Mouse (Mus musculus) MEL (cell line): Measurements from ENCODE around the gene F930015N05Rik.
A peak's percentile ranks its signal among the peaks of the same experiment; 100 is the strongest.

ENCODE experiments used
- CTCF ChIP-seq, 3 experiments: IDR thresholded peaks in 2 of 3; conservative IDR thresholded peaks in 1 of 3; 2 replicates each; pipeline ENCODE4 v1.5.1; 2011 to 2012; ENCODE audit warnings: low read length in 3 of 3, low read depth in 2 of 3, mild to moderate bottlenecking in 2 of 3, improper control_type of control experiment in 1 of 3, inconsistent platforms in 1 of 3, mixed read lengths in 1 of 3, moderate library complexity in 1 of 3; ENCODE audit not compliant: control insufficient read depth in 1 of 3, insufficient read depth in 1 of 3, poor library complexity in 1 of 3, severe bottlenecking in 1 of 3
- EP300 ChIP-seq, 2 experiments: IDR thresholded peaks; 2 replicates each; pipeline ENCODE4 v1.6.1; 2011; ENCODE audit warnings: improper control_type of control experiment in 2 of 2, low read length in 2 of 2, low read depth in 1 of 2, mild to moderate bottlenecking in 1 of 2
- ETS1 ChIP-seq: IDR thresholded peaks from 2 replicates; pipeline ENCODE4 v1.6.1; 2012; ENCODE audit warnings: low read depth, mild to moderate bottlenecking, inconsistent platforms, low read length, improper control_type of control experiment, moderate library complexity
- GATA1 ChIP-seq: IDR thresholded peaks from 2 replicates; pipeline ENCODE4 v1.6.1; 2011; ENCODE audit warnings: low read depth, low read length, improper control_type of control experiment
- JUND ChIP-seq: IDR thresholded peaks from 2 replicates; pipeline ENCODE4 v1.6.1; 2011; ENCODE audit warnings: low read depth, mild to moderate bottlenecking, improper control_type of control experiment, low read length
- MAFK ChIP-seq: IDR thresholded peaks from 2 replicates; pipeline ENCODE4 v1.6.1; 2011; ENCODE audit warnings: low read depth, mild to moderate bottlenecking, low read length, improper control_type of control experiment, borderline replicate concordance
- MAX ChIP-seq: IDR thresholded peaks from 2 replicates; pipeline ENCODE4 v1.6.1; 2011; ENCODE audit warnings: low read length, improper control_type of control experiment
- NRF1 ChIP-seq: IDR thresholded peaks from 2 replicates; pipeline ENCODE4 v1.6.1; 2014; ENCODE audit warnings: low read depth, mild to moderate bottlenecking, inconsistent platforms, low read length, improper control_type of control experiment, moderate library complexity; ENCODE audit not compliant: poor library complexity, insufficient read depth, severe bottlenecking
- POLR2A ChIP-seq, 2 experiments: IDR thresholded peaks; 2 replicates each; pipeline ENCODE4 v1.6.1; 2011 to 2012; ENCODE audit warnings: low read length in 2 of 2, mild to moderate bottlenecking in 2 of 2, control low read depth in 1 of 2, improper control_type of control experiment in 1 of 2, low read depth in 1 of 2, moderate library complexity in 1 of 2; ENCODE audit not compliant: control insufficient read depth in 1 of 2, insufficient read depth in 1 of 2, poor library complexity in 1 of 2
- ZC3H11A ChIP-seq: IDR thresholded peaks from 2 replicates; pipeline ENCODE4 v1.6.1; 2012; ENCODE audit warnings: low read depth, mild to moderate bottlenecking, inconsistent platforms, low read length, improper control_type of control experiment

DNA sequence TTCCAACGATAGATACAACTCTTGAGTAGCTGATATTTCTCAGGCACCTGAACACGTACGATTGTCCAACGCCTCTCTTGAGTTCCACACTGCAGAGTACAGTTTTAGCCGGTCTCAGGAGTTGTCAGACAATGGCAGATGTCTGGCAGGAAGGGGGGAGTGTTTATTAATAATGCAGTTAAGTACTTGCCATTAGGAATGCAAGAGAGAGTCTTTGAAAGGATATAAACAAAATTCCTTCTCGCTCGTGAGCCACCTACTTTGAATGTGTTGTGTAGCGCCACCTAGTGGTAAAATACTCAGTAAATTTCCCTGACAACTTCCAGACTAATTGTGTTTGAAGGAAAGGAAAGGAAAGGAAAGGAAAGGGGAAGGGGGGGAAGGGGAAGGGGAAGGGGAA, 5.7 kb upstream of the F930015N05Rik start:
- TF ChIP-seq MAX (no peak), CTCF (IDR thresholded peaks at IDR 0.05 in 2 of 3, conservative IDR thresholded peaks at IDR 0.05 in 1 of 3; ENCODE audit: control insufficient read depth in 1 of 3, insufficient read depth in 1 of 3, low read depth in 2 of 3, low read length in 3 of 3, poor library complexity in 1 of 3, severe bottlenecking in 1 of 3) (peak; percentile 8 to 55 (median 16); a peak in 3 of 6 replicates), ZC3H11A (peak; percentile 42), EP300 (IDR thresholded peaks at IDR 0.05; ENCODE audit: low read depth in 1 of 2, low read length in 2 of 2) (no peak), GATA1 (no peak), ETS1 (no peak), POLR2A (IDR thresholded peaks at IDR 0.05; ENCODE audit: control insufficient read depth in 1 of 2, insufficient read depth in 1 of 2, low read depth in 1 of 2, low read length in 2 of 2, poor library complexity in 1 of 2) (no peak), MAFK (no peak), JUND (no peak), NRF1 (no peak)
